Mouse (Mus musculus): ENCODE results near the gene Kcnh6. TPM values are rescaled to one million over a fixed set of nuclear protein-coding genes. Genes with fewer than 3 reads are reported as not detected.
"Not testable (repeated sequence)": the region's sequence is repeated elsewhere in the genome, so short reads cannot be mapped to it uniquely, and the experiment has no call there.

Gene Kcnh6
- total RNA-seq, 1 experiment from 2014 or later, result 0.15 TPM

GRCm38 (mm10) chr11:106013556-106014225 is 5.8 kb downstream of the Kcnh6 start:
- DNase-seq, result peak; percentile 65

- DNase-seq, result no peak
These were observed 8.5 kb downstream of the Kcnh6 start for GRCm38 (mm10) chr11:106016440-106016839.

GRCm38 (mm10) chr11:106020051-106020763 is 12.3 kb downstream of the Kcnh6 start:
- peak; percentile 17 for DNase-seq

DNA sequence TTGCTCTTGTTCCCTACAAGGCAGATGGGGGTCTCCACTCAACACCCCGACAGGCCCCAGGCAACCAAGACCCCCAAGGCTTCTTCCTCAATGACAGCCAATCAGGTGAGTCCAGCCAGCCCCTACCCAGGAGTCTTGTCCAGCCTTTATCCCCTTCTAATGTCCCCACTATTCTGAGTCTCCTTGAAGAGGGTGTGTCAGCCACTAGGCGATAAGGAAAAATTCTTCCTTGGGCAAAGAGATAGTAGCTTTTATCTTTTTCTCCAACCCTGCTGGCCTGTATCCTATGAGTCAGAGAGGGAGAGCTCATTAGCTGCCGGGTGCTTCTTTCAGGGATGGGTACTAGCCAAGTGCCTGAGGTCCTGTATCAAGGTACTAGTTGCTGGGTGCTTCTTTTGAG is 17.9 kb downstream of the Kcnh6 start:
- DNase-seq, result no peak

DNA sequence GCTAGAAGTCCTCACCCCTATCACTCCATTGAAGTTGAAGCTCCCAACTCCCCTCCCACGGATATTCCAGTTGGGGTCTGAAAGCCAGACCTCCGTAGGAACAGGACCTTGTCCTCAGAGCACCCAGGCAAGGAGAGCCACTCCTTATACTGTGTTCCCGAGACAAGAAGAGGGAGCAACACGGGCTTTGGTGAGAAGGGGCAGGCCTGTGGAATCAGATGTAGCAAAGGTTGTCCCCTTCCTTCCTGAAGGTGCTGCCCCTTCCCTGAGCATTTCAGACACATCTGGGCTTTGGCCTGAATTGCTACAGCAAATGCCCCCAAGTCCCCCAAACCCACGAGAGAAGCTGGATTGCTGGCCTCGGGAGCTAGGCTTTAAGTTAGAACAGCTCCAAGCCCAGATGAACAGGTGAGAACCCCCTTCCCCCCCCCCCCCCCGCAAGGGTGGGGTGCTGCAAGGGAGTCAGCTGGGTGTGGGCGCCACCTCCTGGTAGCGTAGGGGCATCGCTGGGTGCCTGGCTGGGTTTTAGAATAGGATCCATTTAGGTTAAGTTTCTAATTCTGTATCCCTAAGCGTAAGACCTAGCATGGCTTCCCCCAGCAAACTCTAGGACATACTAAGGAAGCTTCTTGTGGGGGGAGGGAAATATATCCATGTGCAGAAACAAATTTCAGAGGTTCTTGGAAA is 18.7 kb downstream of the Kcnh6 start:
- DNase-seq, result peak; percentile 82

DNA sequence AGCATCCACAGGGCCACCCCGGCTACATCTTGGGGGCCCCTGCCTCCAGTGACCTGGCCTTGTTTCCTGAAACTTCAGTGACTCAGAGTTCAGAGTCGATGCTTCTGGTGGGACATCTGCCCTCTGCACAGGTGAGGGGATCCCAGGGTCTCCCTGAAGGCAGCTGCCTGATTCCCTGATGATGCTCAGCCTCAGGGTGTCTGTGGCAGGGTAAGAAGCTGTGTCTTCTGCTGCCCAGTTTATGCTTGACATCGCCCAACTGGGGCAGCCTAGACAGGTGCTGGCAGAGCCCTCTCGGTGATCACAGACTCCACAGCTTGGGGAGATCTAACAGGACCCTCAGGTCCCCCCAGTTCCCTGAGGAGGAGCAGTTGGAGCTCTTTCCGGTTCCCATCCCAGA is 19.7 kb downstream of the Kcnh6 start:
- no peak for DNase-seq

DNA sequence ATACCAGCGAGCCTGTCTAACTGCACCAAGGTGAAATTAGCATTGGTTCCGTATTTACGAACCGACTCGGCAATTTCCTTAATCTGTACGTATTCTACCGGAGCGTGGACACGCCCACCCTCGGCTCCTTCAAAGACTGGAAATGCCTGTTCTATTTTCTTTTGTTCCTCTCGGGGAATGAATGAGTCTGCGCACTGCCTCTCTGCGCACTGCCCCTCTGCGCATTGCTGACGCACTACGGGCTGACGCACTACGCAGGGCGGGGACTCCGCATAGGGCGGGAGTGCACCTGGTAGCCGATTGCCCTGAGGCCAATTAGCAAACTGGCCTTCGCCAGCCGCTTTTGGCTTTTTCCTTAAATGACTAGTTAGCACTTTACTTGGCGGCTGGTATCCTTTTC is 24.1 kb downstream of the Kcnh6 start:
- DNase-seq, result not testable (repeated sequence)

DNA sequence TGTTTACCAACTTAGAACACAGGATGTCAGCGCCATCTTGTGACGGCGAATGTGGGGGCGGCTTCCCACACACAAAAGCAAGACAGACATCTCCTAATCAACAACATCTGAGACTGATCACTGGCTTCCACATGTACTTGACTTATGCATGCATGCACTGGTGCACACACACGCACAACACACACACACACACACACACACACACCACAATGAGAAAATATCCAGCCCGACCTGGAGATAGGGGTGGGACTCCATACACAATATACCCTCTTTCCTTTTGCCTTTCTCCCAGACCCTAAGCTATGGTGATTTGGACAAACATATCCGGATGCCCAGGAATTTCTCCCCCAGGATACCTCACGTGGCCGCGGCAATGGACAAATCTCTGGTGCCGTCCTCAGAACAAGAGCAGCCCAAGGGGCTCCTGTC is 25.6 kb downstream of the Kcnh6 start:
- DNase-seq, result no peak

DNA sequence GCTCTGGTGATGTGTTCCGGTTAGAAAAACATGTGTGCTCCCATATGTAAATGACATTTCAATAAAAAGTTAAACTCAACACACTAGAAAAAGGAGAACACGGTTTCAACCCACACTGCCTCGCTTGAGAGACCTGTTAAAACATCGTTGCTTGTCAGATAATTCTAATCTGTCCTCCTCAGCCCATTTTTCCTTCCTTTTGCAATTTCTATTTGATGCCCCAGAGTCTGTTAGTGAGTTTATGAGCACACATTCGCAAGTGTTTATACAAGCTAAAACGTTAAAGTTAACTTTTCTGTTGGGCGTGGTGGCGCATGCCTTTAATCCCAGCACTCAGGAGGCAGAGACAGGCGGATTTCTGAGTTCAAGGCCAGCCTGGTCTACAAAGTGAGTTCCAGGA is 27.1 kb downstream of the Kcnh6 start:
- no peak for DNase-seq

DNA sequence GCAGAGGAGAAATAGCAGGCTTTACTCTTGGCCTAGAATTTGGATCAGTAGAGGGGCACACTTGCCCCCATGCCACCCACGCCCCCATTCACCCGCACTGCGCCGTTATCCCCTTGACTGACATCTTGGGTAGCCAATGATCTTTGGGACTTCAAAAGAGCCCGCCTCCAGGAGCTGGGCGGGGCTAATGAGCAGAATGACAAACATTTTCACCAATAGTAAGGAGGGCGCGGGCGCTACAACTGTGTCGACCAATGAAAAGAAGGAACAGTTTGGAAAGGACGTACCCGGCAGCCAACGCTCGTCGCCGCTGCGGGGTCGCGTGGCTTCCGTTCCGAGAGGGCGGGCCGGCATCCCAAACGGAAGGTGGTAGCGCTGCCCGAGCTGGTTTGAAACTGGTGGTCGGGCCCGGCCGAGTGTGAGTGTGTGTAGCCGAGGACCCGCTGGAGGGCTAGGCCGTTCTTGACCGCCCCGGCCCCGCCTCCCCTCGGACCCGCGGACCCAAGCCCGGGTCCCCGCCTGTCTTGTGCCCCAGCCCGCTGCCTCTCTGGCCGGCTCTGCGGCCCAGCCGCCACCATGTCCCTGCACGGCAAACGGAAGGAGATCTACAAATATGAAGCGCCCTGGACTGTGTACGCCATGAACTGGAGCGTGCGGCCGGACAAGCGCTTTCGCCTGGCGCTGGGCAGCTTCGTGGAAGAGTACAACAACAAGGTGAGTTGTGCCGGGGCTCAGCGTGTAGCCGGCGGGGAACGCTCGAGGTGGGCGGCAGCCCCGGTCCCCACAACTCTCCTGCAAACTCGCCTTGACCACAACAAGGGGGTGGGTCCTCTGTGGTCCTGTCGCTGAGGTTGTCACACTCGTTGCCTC is 28.9 kb downstream of the Kcnh6 start, which contains the start of gene Dcaf7:
Gene Dcaf7 (plus strand): TSS at position 325 of the 870 bp plus-strand sequence.
- DNase-seq, result peak; percentile 97

GRCm38 (mm10) chr11:106037418-106037751 is 29.5 kb downstream of the Kcnh6 start:
- peak; percentile 84 for DNase-seq

- DNase-seq, result no peak
These were observed 36.4 kb downstream of the Kcnh6 start for GRCm38 (mm10) chr11:106044349-106044748.

DNA sequence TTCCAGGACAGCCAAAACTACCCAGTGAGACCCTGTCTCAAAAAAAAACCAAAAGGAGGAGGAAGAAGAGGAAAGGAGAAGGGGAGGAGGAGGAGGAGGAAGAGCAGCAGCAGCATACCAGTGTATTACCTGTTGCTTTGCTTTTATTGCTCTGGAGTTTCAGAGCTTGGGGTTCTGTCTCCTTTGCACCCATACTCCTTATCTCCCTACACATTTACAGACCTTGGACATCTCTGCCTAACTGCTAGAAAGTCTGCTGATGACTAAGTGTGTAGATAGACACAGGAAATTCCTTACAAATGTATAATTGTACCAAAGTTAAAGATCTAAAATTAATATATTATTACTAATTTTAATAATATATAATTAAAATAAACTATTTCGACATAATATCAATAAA is 37.3 kb downstream of the Kcnh6 start:
- no peak for DNase-seq

DNA sequence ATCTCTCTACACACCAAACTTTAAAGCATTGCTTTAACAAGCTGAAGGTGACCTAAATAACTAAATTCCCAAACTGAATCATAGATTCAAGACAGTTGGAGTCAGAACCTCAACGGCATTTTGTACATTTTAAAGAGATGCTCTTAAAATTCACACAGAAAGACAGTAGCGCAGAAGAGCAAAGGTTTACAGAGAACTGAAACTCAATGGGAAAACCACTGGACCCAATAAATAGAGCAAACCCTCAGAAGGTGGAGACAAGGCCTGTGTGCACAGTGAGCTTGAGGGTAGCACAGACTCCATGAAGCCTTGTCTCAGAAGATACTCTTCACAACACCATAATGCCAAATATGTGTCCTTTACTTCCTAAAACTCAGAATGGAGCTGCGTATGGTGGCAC is 37.9 kb downstream of the Kcnh6 start:
- DNase-seq, result no peak

GRCm38 (mm10) chr11:106046584-106046983 is 38.7 kb downstream of the Kcnh6 start:
- DNase-seq, result no peak

- no peak for DNase-seq
These were observed 46.0 kb downstream of the Kcnh6 start for GRCm38 (mm10) chr11:106053921-106054320.

- no peak for DNase-seq
These were observed 46.7 kb downstream of the Kcnh6 start for GRCm38 (mm10) chr11:106054600-106054999.

DNA sequence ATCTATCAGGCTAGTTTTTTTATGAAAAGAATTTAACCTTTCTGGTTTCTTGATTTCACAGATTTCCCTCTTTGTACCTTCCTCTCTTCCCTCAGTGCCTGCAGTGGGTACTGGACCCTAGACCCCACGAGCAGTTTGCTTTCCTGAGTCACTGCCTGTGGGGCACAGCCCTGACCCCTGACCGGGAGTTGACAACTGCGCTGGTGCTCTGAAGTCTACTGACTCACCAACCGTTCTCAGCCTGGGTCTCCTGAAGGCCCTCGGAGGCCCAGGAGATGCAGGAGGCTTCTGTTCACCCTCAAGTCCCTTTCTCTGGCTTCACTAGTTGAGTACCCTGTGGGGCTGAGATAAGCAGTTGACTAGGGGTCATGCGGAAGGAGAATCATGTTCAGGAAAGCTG is 47.4 kb downstream of the Kcnh6 start:
- peak; percentile 31 for DNase-seq

- no peak for DNase-seq
These were observed 49.0 kb downstream of the Kcnh6 start for GRCm38 (mm10) chr11:106056819-106057491.

DNA sequence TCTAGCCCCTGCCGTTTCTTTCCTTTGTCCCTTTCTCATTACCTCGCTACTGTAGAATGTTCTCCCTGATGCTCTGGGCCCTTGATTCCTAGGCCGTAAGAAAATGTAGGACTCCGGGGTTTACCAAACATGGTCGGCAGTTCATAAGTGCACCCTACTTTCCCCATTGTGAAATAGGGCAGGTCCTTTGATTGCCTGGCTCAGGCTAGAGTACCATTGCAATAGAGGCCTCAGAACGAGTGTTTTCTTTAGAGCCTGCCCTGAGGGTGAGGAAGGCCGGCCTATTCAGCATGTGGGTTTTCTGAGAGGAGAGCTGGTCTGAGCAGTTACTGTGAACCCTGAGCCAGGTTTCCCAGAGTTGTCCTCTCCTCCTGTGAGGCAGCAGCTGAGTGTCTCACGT is 50.1 kb downstream of the Kcnh6 start:
- no peak for DNase-seq

DNA sequence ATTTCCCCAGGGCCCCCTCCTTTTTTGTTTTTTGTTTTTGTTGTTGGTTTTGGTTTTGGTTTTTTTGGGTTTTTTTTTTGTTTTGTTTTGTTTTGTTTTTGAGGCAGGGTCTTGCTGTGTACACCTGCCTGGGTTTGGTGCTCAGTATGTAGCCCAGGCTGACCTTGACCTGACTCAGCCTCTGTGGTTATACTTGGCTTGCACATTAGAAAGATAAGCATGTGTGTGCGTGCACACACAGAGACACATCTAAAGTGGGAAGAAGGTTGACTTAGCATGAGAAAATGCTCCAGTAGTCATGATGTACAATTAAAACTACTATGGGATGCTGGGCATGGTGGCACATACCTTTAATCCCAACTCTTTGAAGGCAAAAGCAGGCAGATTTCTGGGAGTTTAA is 52.6 kb downstream of the Kcnh6 start:
- no peak for DNase-seq

DNA sequence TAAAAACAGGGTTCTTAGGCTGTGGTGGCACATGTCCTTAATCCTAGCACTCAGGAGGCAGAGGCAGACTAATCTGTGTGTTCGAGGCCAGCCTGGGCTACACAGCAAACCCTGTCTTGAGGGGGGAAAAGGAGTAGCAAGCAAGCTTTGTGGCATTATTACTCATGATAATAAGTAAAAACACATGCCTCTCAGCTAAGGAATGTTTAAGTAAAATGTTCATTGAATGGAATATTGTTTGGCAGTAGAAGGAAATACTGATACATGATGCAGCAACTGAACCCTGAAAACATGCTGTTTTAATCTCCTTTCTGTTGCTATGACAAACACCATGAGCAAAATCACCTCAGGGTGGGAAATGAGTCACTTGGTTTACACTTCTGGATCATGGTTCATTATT is 53.4 kb downstream of the Kcnh6 start:
- DNase-seq, result no peak

Data from adrenal gland, postnatal 14 days (tissue).